Mouse (Mus musculus) heart, embryonic 14.5 days (tissue): ENCODE data around the gene Mlh3. TPM values are rescaled to one million over a fixed set of nuclear protein-coding genes. Genes with fewer than 3 reads are reported as not detected.

ENCODE experiments used
- ATAC-seq: fragments of 200-750 bp; cut with Nextera tagmentation; 2 replicates; pipeline ENCODE4 v1.8.0; 2017; ENCODE audit warnings: low read depth, moderate TSS enrichment; ENCODE audit not compliant: insufficient number of reproducible peaks, insufficient read depth, low FRiP score
- H3K27ac ChIP-seq, 2 experiments: fragments of 200-500 bp in 1 of 2; fragments of 300-500 bp in 1 of 2; sonication (generic) in 1 of 2; replicated peaks in 1 of 2; 2 replicates each; pipeline ENCODE4 v1.5.1; 2012 to 2014; ENCODE audit warnings: low read depth in 2 of 2, low read length in 2 of 2, control low read depth in 1 of 2, mild to moderate bottlenecking in 1 of 2, mixed read lengths in 1 of 2; ENCODE audit not compliant: control insufficient read depth in 1 of 2, insufficient read depth in 1 of 2
- H3K27me3 ChIP-seq: fragments of 300-500 bp; sonication (generic); 2 replicates; pipeline ENCODE4 v1.6.1; 2014; ENCODE audit warnings: mild to moderate bottlenecking, low read length, control low read depth; ENCODE audit not compliant: control insufficient read depth, insufficient read depth
- H3K36me3 ChIP-seq: fragments of 300-500 bp; sonication (generic); 2 replicates; pipeline ENCODE4 v1.6.1; 2014; ENCODE audit warnings: mild to moderate bottlenecking, control low read depth, low read length, mixed read lengths; ENCODE audit not compliant: control insufficient read depth, insufficient read depth
- H3K4me1 ChIP-seq, 2 experiments: fragments of 200-500 bp in 1 of 2; fragments of 300-500 bp in 1 of 2; sonication (generic) in 1 of 2; 2 replicates each; pipeline ENCODE4 v1.6.1; 2012 to 2014; ENCODE audit warnings: low read length in 2 of 2, control low read depth in 1 of 2, mixed read lengths in 1 of 2; ENCODE audit not compliant: control insufficient read depth in 2 of 2, insufficient read depth in 2 of 2
- H3K4me2 ChIP-seq: fragments of 300-500 bp; sonication (generic); 2 replicates; pipeline ENCODE4 v1.6.1; 2014; ENCODE audit warnings: mild to moderate bottlenecking, low read length
- H3K4me3 ChIP-seq, 2 experiments: fragments of 200-500 bp in 1 of 2; fragments of 300-500 bp in 1 of 2; sonication (generic) in 1 of 2; 2 replicates each; pipeline ENCODE4 v1.5.1; 2012 to 2014; ENCODE audit warnings: low read length in 2 of 2, mild to moderate bottlenecking in 2 of 2, control low read depth in 1 of 2, low read depth in 1 of 2, moderate library complexity in 1 of 2; ENCODE audit not compliant: control insufficient read depth in 1 of 2, insufficient read depth in 1 of 2
- H3K9ac ChIP-seq: fragments of 300-500 bp; sonication (generic); 2 replicates; pipeline ENCODE4 v1.6.1; 2014; ENCODE audit warnings: mild to moderate bottlenecking, low read length
- H3K9me3 ChIP-seq: fragments of 300-500 bp; sonication (generic); 2 replicates; pipeline ENCODE4 v1.6.1; 2016; ENCODE audit warnings: low read length, control low read depth; ENCODE audit not compliant: control insufficient read depth
- WGBS: fragments of 180-500 bp; shearing (Covaris S2); extraction: QIAGEN DNeasy Blood & Tissue Kit; methylation state at CpG from one replicate; pipeline ENCODE4 v1.1.7; 2014; 5-methylcytosine and 5-hydroxymethylcytosine counted together
- polyA plus RNA-seq: library from polyadenylated mRNA; unstranded; fragments of >200 nt; fragmentation: Nextera tagmentation; extraction: Ambion mirVana; gene quantifications from 2 replicates; pipeline ENCODE4 v1.2.1, GENCODE M21; 2014

The Mlh3 gene
- polyA plus RNA-seq, 1 experiment from 2014 or later = 6.2 TPM

GRCm38 (mm10) chr12:85297345-85297997 lies 27.1 kb upstream of the Mlh3 start:
- Histone ChIP-seq H3K4me2 (no peak overlapping the region), H3K36me3 (peaks cover 37% of the 10 kb centered on the region), H3K4me1 (peaks cover 2 to 9% of the 10 kb centered on the region in 2 experiments; a peak in 2 of 4 replicates), H3K27me3 (no peaks in the 10 kb centered on the region), H3K27ac (no peak overlapping the region), H3K4me3 (no peak overlapping the region), H3K9ac (no peak overlapping the region), H3K9me3 (peaks cover 17% of the 10 kb centered on the region)
- no peak for ATAC-seq
- 73% methylated on average over 10 of the region's 10 CpGs for WGBS

- Histone ChIP-seq H3K27me3 (no peaks in the 10 kb centered on the region), H3K27ac (no peak overlapping the region), H3K4me1 (peaks cover 2 to 9% of the 10 kb centered on the region in 2 experiments; a peak in 2 of 4 replicates), H3K4me2 (no peak overlapping the region), H3K4me3 (no peak overlapping the region), H3K9ac (no peak overlapping the region), H3K36me3 (peaks cover 31% of the 10 kb centered on the region), H3K9me3 (peaks cover 17% of the 10 kb centered on the region)
- no peak for ATAC-seq
- 75% methylated on average over 5 of the region's 5 CpGs for WGBS
Measured at GRCm38 (mm10) chr12:85296915-85297314, 26.5 kb upstream of the Mlh3 start.

- no peak overlapping the region for H3K4me3 ChIP-seq
- H3K27me3 ChIP-seq = no peaks in the 10 kb centered on the region
- no peak overlapping the region for H3K9ac ChIP-seq
- WGBS = 76% methylated on average over 2 of the region's 2 CpGs
- H3K27ac ChIP-seq = no peak overlapping the region
- peaks cover 2 to 9% of the 10 kb centered on the region in 2 experiments; a peak in 2 of 4 replicates for H3K4me1 ChIP-seq
- no peak overlapping the region for H3K4me2 ChIP-seq
- ATAC-seq = no peak
- peaks cover 17% of the 10 kb centered on the region for H3K36me3 ChIP-seq
- H3K9me3 ChIP-seq = peaks cover 17% of the 10 kb centered on the region
Measured at GRCm38 (mm10) chr12:85295506-85295905, 25.1 kb upstream of the Mlh3 start.

- 0 out of 2 replicates have a peak, but pooled peaks cover 4% of the 10 kb centered on the region for H3K27me3 ChIP-seq
- no peak overlapping the region for H3K4me3 ChIP-seq
- H3K9me3 ChIP-seq = peaks cover 17% of the 10 kb centered on the region
- no peak overlapping the region for H3K27ac ChIP-seq
- no peak for ATAC-seq
- H3K36me3 ChIP-seq = no peaks in the 10 kb centered on the region
- no peak overlapping the region for H3K4me2 ChIP-seq
- peaks cover 16 to 21% of the 10 kb centered on the region in 2 experiments for H3K4me1 ChIP-seq
- H3K9ac ChIP-seq = no peak overlapping the region
Measured at GRCm38 (mm10) chr12:85292906-85293305, 22.5 kb upstream of the Mlh3 start.

- H3K4me1 ChIP-seq = peaks cover 16 to 17% of the 10 kb centered on the region in 2 experiments
- no peaks in the 10 kb centered on the region for H3K36me3 ChIP-seq
- H3K27me3 ChIP-seq = 0 out of 2 replicates have a peak, but pooled peaks cover 4% of the 10 kb centered on the region
- H3K4me2 ChIP-seq = no peak overlapping the region
- 39% methylated on average over 6 of the region's 6 CpGs for WGBS
- no peak overlapping the region for H3K27ac ChIP-seq
- no peak for ATAC-seq
- H3K9ac ChIP-seq = no peak overlapping the region
- H3K4me3 ChIP-seq = no peak overlapping the region
- H3K9me3 ChIP-seq = peaks cover 17% of the 10 kb centered on the region
Measured at GRCm38 (mm10) chr12:85292288-85292687, 21.9 kb upstream of the Mlh3 start.

- peaks cover 12 to 16% of the 10 kb centered on the region in 2 experiments for H3K4me1 ChIP-seq
- peaks cover 20% of the 10 kb centered on the region for H3K9me3 ChIP-seq
- H3K36me3 ChIP-seq = no peaks in the 10 kb centered on the region
- H3K4me3 ChIP-seq = no peak overlapping the region
- ATAC-seq = no peak
- no peak overlapping the region for H3K9ac ChIP-seq
- H3K27ac ChIP-seq = no peak overlapping the region
- H3K27me3 ChIP-seq = 0 out of 2 replicates have a peak, but pooled peaks cover 4% of the 10 kb centered on the region
- H3K4me2 ChIP-seq = no peak overlapping the region
Measured at GRCm38 (mm10) chr12:85291541-85291940, 21.1 kb upstream of the Mlh3 start.

- Histone ChIP-seq H3K4me3 (no peak overlapping the region), H3K9ac (no peak overlapping the region), H3K27me3 (0 out of 2 replicates have a peak, but pooled peaks cover 4% of the 10 kb centered on the region), H3K27ac (no peak overlapping the region), H3K4me2 (no peak overlapping the region), H3K4me1 (peaks cover 12 to 16% of the 10 kb centered on the region in 2 experiments), H3K36me3 (no peaks in the 10 kb centered on the region), H3K9me3 (peaks cover 20% of the 10 kb centered on the region)
- WGBS = 78% methylated on average over 10 of the region's 10 CpGs
- ATAC-seq = no peak
Measured at GRCm38 (mm10) chr12:85290633-85291032, 20.2 kb upstream of the Mlh3 start.
